In genomic region chr2:101598190-101599181, GRCm38 (mm10) we compare ENCODE assay signal across 10 mouse cellular contexts. TPM values are rescaled to one million over a fixed set of nuclear protein-coding genes. Genes with fewer than 3 reads are reported as not detected.
A peak's percentile ranks its signal among the peaks of the same experiment; 100 is the strongest.
DNase-seq lines count a peak whose midpoint lies in the region; ATAC-seq and TF ChIP-seq lines count a peak whose summit lies in the region.
"Had no signal": no experiment of that assay in that cellular context is flagged by ENCODE, and none has a peak within 500 bp of the region (broad histone marks: within the 10 kb centered on the region; RNA-seq: fewer than 3 reads in every experiment).

No protein-coding gene starts in this region.

- no peaks in the 10 kb centered on the region for H3K27me3 ChIP-seq in forebrain, embryonic 12.5 days
- H3K27me3 ChIP-seq in forebrain, embryonic 11.5 days (ENCODE audit: control insufficient read depth, insufficient read depth, low read length) = no peaks in the 10 kb centered on the region
- H3K27me3 ChIP-seq in cerebellum, adult 2 months (ENCODE audit: control insufficient read depth, insufficient read depth, low read length) = no peaks in the 10 kb centered on the region

- H3K27ac ChIP-seq in forebrain, embryonic 12.5 days = peak overlapping the region; percentile 59
- no peak overlapping the region for H3K27ac ChIP-seq in forebrain, embryonic 11.5 days (ENCODE audit: low read depth, low read length)
- no peak overlapping the region for H3K27ac ChIP-seq in cerebellum, adult 2 months (ENCODE audit: insufficient read depth, low read length)

- H3K4me1 ChIP-seq in forebrain, embryonic 12.5 days = peaks cover 22% of the 10 kb centered on the region
- H3K4me1 ChIP-seq in forebrain, embryonic 11.5 days (replicated peaks; ENCODE audit: control insufficient read depth, insufficient read depth, low read length) = peaks cover 2% of the 10 kb centered on the region; the same call in 1 of the 2 replicates
- peaks cover 3% of the 10 kb centered on the region; the same call in 1 of the 2 replicates for H3K4me1 ChIP-seq in cerebellum, adult 2 months (ENCODE audit: control insufficient read depth, insufficient read depth, low read length)

- 54% methylated on average over 13 of the region's 13 CpGs for WGBS in forebrain, embryonic 12.5 days
- 70% methylated on average over 13 of the region's 13 CpGs for WGBS in forebrain, embryonic 11.5 days
- 23% methylated on average over 13 of the region's 13 CpGs for WGBS in cerebellum, adult 2 months

- no peaks in the 10 kb centered on the region for H3K9me3 ChIP-seq in forebrain, embryonic 12.5 days
- H3K9me3 ChIP-seq in forebrain, embryonic 11.5 days (ENCODE audit: control insufficient read depth, low read length) = no peaks in the 10 kb centered on the region

- no peak overlapping the region for H3K9ac ChIP-seq in forebrain, embryonic 12.5 days
- no peak overlapping the region for H3K9ac ChIP-seq in forebrain, embryonic 11.5 days (ENCODE audit: low read length)

- 0 out of 2 replicates have a peak overlapping the region, but pooled peaks have one; percentile 10 for H3K4me2 ChIP-seq in forebrain, embryonic 12.5 days
- no peak overlapping the region for H3K4me2 ChIP-seq in forebrain, embryonic 11.5 days (ENCODE audit: low read depth, low read length, severe bottlenecking)
- H3K4me2 ChIP-seq: liver, embryonic 11.5 days had no signal

- H3K36me3 ChIP-seq in forebrain, embryonic 12.5 days (replicated peaks) = no peaks in the 10 kb centered on the region
- no peaks in the 10 kb centered on the region for H3K36me3 ChIP-seq in forebrain, embryonic 11.5 days (ENCODE audit: control insufficient read depth, insufficient read depth, low read length)

- no peak for DNase-seq in forebrain, embryonic 11.5 days (ENCODE audit: low spot score)
- peak; percentile 15 for DNase-seq in layer of hippocampus, adult 9-11 months
- DNase-seq in layer of hippocampus, adult 9-10 months (ENCODE audit: low spot score) = no peak
- DNase-seq in cerebellum, adult 2 months = peak; percentile 42 to 64
- peak; percentile 28 for DNase-seq in left cerebral cortex, postnatal 4 days
- no peak for DNase-seq in urinary bladder, postnatal 14 days (ENCODE audit: low spot score)

- no peak for TF ChIP-seq POLR2A in cerebellum, adult 2 months (IDR thresholded peaks at IDR 0.05; ENCODE audit: borderline replicate concordance, insufficient read depth, low read length)

- ATAC-seq in forebrain, embryonic 12.5 days (ENCODE audit: low FRiP score) = peak; percentile 30; the same call in 1 of the 2 replicates
- ATAC-seq in forebrain, embryonic 11.5 days (replicated peaks; ENCODE audit: low FRiP score) = no peak
- no peak for ATAC-seq in activated CD4-positive, CD25-positive, alpha-beta regulatory T cell, adult 4 months

- no peak for TF ChIP-seq CTCF in cerebellum, adult 2 months (IDR thresholded peaks at IDR 0.05; ENCODE audit: borderline replicate concordance, insufficient read depth, low read depth, low read length)

- intact Hi-C loops in left cerebral cortex, postnatal 4 days (cut with DNase I) = loop anchor here (10.0 kb wide), 1 partner anchor 56 kb away; no protein-coding TSS in a partner anchor

- no peak overlapping the region for H3K4me3 ChIP-seq in forebrain, embryonic 12.5 days (replicated peaks)
- no peak overlapping the region for H3K4me3 ChIP-seq in forebrain, embryonic 11.5 days (ENCODE audit: low read depth, low read length)
- peak overlapping the region; percentile 41 for H3K4me3 ChIP-seq in cerebellum, adult 2 months (replicated peaks; ENCODE audit: insufficient read depth, low read depth, low read length)

RNA-seq across cellular contexts. Expression of gene Rag2, which starts 26.0 kb away (rescaled TPM):
- polyA plus RNA-seq in forebrain, embryonic 12.5 days (2016; fragmentation: Nextera tagmentation; extraction: Ambion mirVana) = not detected in 2 replicates
- polyA plus RNA-seq in forebrain, embryonic 11.5 days (2014; fragmentation: Nextera tagmentation; extraction: Ambion mirVana) = not detected in 2 replicates
- not detected in 2 replicates for polyA plus RNA-seq in cerebellum, adult 2 months (2012; rRNA removed)
- total RNA-seq in left cerebral cortex, postnatal 4 days (2021) = not detected
- not detected for polyA plus RNA-seq in activated CD4-positive, CD25-positive, alpha-beta regulatory T cell, adult 4 months (2017; shearing (Covaris generic))
- polyA plus RNA-seq: stomach, embryonic 14.5 days had no signal

RNA-seq across cellular contexts. Expression of gene Rag1, which starts 50.8 kb away (rescaled TPM):
- 0.04 and 0.14 TPM in 2 replicates for polyA plus RNA-seq in forebrain, embryonic 12.5 days (2016; fragmentation: Nextera tagmentation; extraction: Ambion mirVana)
- polyA plus RNA-seq in forebrain, embryonic 11.5 days (2014; fragmentation: Nextera tagmentation; extraction: Ambion mirVana) = 0.08 and 0.27 TPM in 2 replicates
- 0.21 and 0.29 TPM in 2 replicates for polyA plus RNA-seq in cerebellum, adult 2 months (2012; rRNA removed)
- total RNA-seq in left cerebral cortex, postnatal 4 days (2021) = under 1 TPM; 0.42 to 0.44 TPM
- not detected for polyA plus RNA-seq in activated CD4-positive, CD25-positive, alpha-beta regulatory T cell, adult 4 months (2017; shearing (Covaris generic))

RNA-seq across cellular contexts. Expression of gene B230118H07Rik, which starts 50.8 kb away (rescaled TPM):
- 51.7 and 59.1 TPM in 2 replicates for polyA plus RNA-seq in forebrain, embryonic 12.5 days (2016; fragmentation: Nextera tagmentation; extraction: Ambion mirVana)
- 60.7 and 60.8 TPM in 2 replicates for polyA plus RNA-seq in forebrain, embryonic 11.5 days (2014; fragmentation: Nextera tagmentation; extraction: Ambion mirVana)
- polyA plus RNA-seq in cerebellum, adult 2 months (2012; rRNA removed) = 53.2 and 56.3 TPM in 2 replicates
- 10 to 100 TPM; 21.1 to 24.9 TPM for total RNA-seq in left cerebral cortex, postnatal 4 days (2021)
- 1 to 10 TPM; 2.4 to 2.5 TPM for polyA plus RNA-seq in activated CD4-positive, CD25-positive, alpha-beta regulatory T cell, adult 4 months (2017; shearing (Covaris generic))

Comparison
In these comparisons a context has a peak if more than half of its experiments do, and no peak if none do; other contexts are left out.
1. DNase-seq: peak in layer of hippocampus, adult 9-11 months (single experiment), cerebellum, adult 2 months (2 of 2) and left cerebral cortex, postnatal 4 days (single experiment); none in forebrain, embryonic 11.5 days (single experiment), layer of hippocampus, adult 9-10 months (single experiment) and urinary bladder, postnatal 14 days (single experiment).
2. RNA of gene B230118H07Rik, which starts 50.8 kb away (polyA plus RNA-seq): 60.7 to 60.8 TPM in forebrain, embryonic 11.5 days, 51.7 to 59.1 TPM in forebrain, embryonic 12.5 days and 53.2 to 56.3 TPM in cerebellum, adult 2 months; 2.4 to 2.5 TPM in activated CD4-positive, CD25-positive, alpha-beta regulatory T cell, adult 4 months; every median in the first group is over 10 times any median in the second.